Mouse (Mus musculus) bone marrow macrophage, adult 2 months (primary cell): ENCODE measurements around the gene Rapgef2.

Experiments used
- CTCF ChIP-seq: IDR thresholded peaks from 2 replicates; pipeline ENCODE4 v1.5.1; 2012; ENCODE audit warnings: low read depth, mild to moderate bottlenecking, low read length, moderate library complexity
- POLR2A ChIP-seq: IDR thresholded peaks from 2 replicates; pipeline ENCODE4 v1.6.1; 2012; ENCODE audit warnings: mild to moderate bottlenecking, low read depth, low read length, borderline replicate concordance

GRCm38 (mm10) chr3:79253416-79253815 is 32.9 kb downstream of the Rapgef2 start:
- TF ChIP-seq POLR2A: no peak
- no peak for TF ChIP-seq CTCF
